ENCODE assay signal across 8 mouse cellular contexts in genomic region chr11:84072904-84073651, GRCm38 (mm10). TPM values are rescaled to one million over a fixed set of nuclear protein-coding genes. Genes with fewer than 3 reads are reported as not detected.
DNase-seq lines count a peak whose midpoint lies in the region; ATAC-seq and TF ChIP-seq lines count a peak whose summit lies in the region.

No protein-coding gene starts in this region.

- H3K4me3 ChIP-seq in layer of hippocampus, adult 2 months, result no peak overlapping the region
- H3K4me3 ChIP-seq in embryonic facial prominence, embryonic 13.5 days, result no peak overlapping the region
- no peak overlapping the region for H3K4me3 ChIP-seq in kidney, postnatal 0 days (replicated peaks; ENCODE audit: low read depth, low read length)
- no peak overlapping the region for H3K4me3 ChIP-seq in hindbrain, embryonic 16.5 days (ENCODE audit: low read length)

- TF ChIP-seq CTCF in layer of hippocampus, adult 2 months (conservative IDR thresholded peaks at IDR 0.05), result no peak
- TF ChIP-seq CTCF in kidney, postnatal 0 days (IDR thresholded peaks at IDR 0.05; ENCODE audit: low read depth), result no peak

- H3K27ac ChIP-seq in layer of hippocampus, adult 2 months, result peak overlapping the region; percentile 70
- H3K27ac ChIP-seq in embryonic facial prominence, embryonic 13.5 days, result peak overlapping the region; percentile 58
- H3K27ac ChIP-seq in kidney, postnatal 0 days, result peak overlapping the region; percentile 88
- H3K27ac ChIP-seq in hindbrain, embryonic 16.5 days (ENCODE audit: low read depth, low read length), result no peak overlapping the region

- DNase-seq in layer of hippocampus, adult 2 months (ENCODE audit: low spot score in 2 of 2), result peak in 1 of 2 experiments; percentile 55
- no peak for DNase-seq in layer of hippocampus, adult 9-10 months (ENCODE audit: low spot score)
- DNase-seq in kidney, postnatal 0 days (ENCODE audit: low spot score), result peak; percentile 52
- peak; percentile 85 for DNase-seq in skeletal muscle tissue, adult 2 months (ENCODE audit: low read depth, low spot score)
- DNase-seq in testis, postnatal 10 days (ENCODE audit: low spot score), result no peak
- no peak for DNase-seq in retina, embryonic 14.5 days (ENCODE audit: low spot score)

- no peaks in the 10 kb centered on the region for H3K9me3 ChIP-seq in embryonic facial prominence, embryonic 13.5 days
- no peaks in the 10 kb centered on the region for H3K9me3 ChIP-seq in kidney, postnatal 0 days (replicated peaks; ENCODE audit: low read length)
- H3K9me3 ChIP-seq in hindbrain, embryonic 16.5 days (ENCODE audit: control insufficient read depth, low read length), result no peaks in the 10 kb centered on the region

- no peak overlapping the region for H3K9ac ChIP-seq in embryonic facial prominence, embryonic 13.5 days
- H3K9ac ChIP-seq in kidney, postnatal 0 days (ENCODE audit: low read depth, low read length), result no peak overlapping the region
- no peak overlapping the region for H3K9ac ChIP-seq in hindbrain, embryonic 16.5 days (ENCODE audit: low read depth, low read length)

- no peaks in the 10 kb centered on the region for H3K36me3 ChIP-seq in embryonic facial prominence, embryonic 13.5 days
- no peaks in the 10 kb centered on the region for H3K36me3 ChIP-seq in kidney, postnatal 0 days (ENCODE audit: insufficient read depth, low read length)
- H3K36me3 ChIP-seq in hindbrain, embryonic 16.5 days (ENCODE audit: control insufficient read depth, insufficient read depth, low read length), result no peaks in the 10 kb centered on the region

- 19% methylated on average over 9 of the region's 9 CpGs for WGBS in embryonic facial prominence, embryonic 13.5 days
- WGBS in kidney, postnatal 0 days, result 33% methylated on average over 9 of the region's 9 CpGs
- 59% methylated on average over 9 of the region's 9 CpGs for WGBS in hindbrain, embryonic 16.5 days

- no peak for ATAC-seq in embryonic facial prominence, embryonic 13.5 days (ENCODE audit: insufficient number of reproducible peaks, insufficient read depth, low FRiP score, low TSS enrichment, low read depth)
- no peak for ATAC-seq in kidney, postnatal 0 days (replicated peaks; ENCODE audit: low FRiP score, low read depth)
- ATAC-seq in hindbrain, embryonic 16.5 days, result no peak

- 0 out of 2 replicates have a peak overlapping the region, but pooled peaks have one; percentile 0 for H3K4me2 ChIP-seq in embryonic facial prominence, embryonic 13.5 days
- H3K4me2 ChIP-seq in kidney, postnatal 0 days (ENCODE audit: low read length), result 0 out of 2 replicates have a peak overlapping the region, but pooled peaks have one; percentile 27
- no peak overlapping the region for H3K4me2 ChIP-seq in hindbrain, embryonic 16.5 days (ENCODE audit: low read length)

- H3K4me1 ChIP-seq in embryonic facial prominence, embryonic 13.5 days, result peaks cover 19% of the 10 kb centered on the region
- H3K4me1 ChIP-seq in kidney, postnatal 0 days (replicated peaks; ENCODE audit: insufficient read depth, low read length), result peaks cover 12% of the 10 kb centered on the region; the same call in 1 of the 2 replicates
- H3K4me1 ChIP-seq in hindbrain, embryonic 16.5 days (ENCODE audit: control insufficient read depth, insufficient read depth, low read depth, low read length), result peaks cover 4% of the 10 kb centered on the region

- peaks cover 17% of the 10 kb centered on the region for H3K27me3 ChIP-seq in embryonic facial prominence, embryonic 13.5 days
- no peaks in the 10 kb centered on the region for H3K27me3 ChIP-seq in kidney, postnatal 0 days (ENCODE audit: insufficient read depth, low read length)
- peaks cover 6% of the 10 kb centered on the region; the same call in 1 of the 2 replicates for H3K27me3 ChIP-seq in hindbrain, embryonic 16.5 days (replicated peaks; ENCODE audit: control insufficient read depth, insufficient read depth, low read length)

RNA-seq across cellular contexts. Expression of gene Dusp14, which starts 4.0 kb away (rescaled TPM):
- 10 to 100 TPM; 30.9 to 36.3 TPM for total RNA-seq in layer of hippocampus, adult 2 months (2021)
- 16.6 and 19.9 TPM in 2 replicates for polyA plus RNA-seq in embryonic facial prominence, embryonic 13.5 days (2015; fragmentation: Nextera tagmentation; extraction: Ambion mirVana)
- 45.6 and 47.2 TPM in 2 replicates for polyA plus RNA-seq in kidney, postnatal 0 days (2015; fragmentation: Nextera tagmentation; extraction: Ambion mirVana)
- 13.0 and 13.1 TPM in 2 replicates for polyA plus RNA-seq in hindbrain, embryonic 16.5 days (2015; fragmentation: Nextera tagmentation; extraction: Ambion mirVana)

RNA-seq across cellular contexts. Expression of gene Tada2a, which starts 56.3 kb away (rescaled TPM):
- 10 to 100 TPM; 33.0 to 33.8 TPM for total RNA-seq in layer of hippocampus, adult 2 months (2021)
- 42.6 and 45.6 TPM in 2 replicates for polyA plus RNA-seq in embryonic facial prominence, embryonic 13.5 days (2015; fragmentation: Nextera tagmentation; extraction: Ambion mirVana)
- 23.3 and 25.7 TPM in 2 replicates for polyA plus RNA-seq in kidney, postnatal 0 days (2015; fragmentation: Nextera tagmentation; extraction: Ambion mirVana)
- 29.1 and 29.9 TPM in 2 replicates for polyA plus RNA-seq in hindbrain, embryonic 16.5 days (2015; fragmentation: Nextera tagmentation; extraction: Ambion mirVana)

RNA-seq across cellular contexts. Expression of gene Acaca, which starts 56.4 kb away (rescaled TPM):
- total RNA-seq in layer of hippocampus, adult 2 months (2021), result 10 to 100 TPM; 66.7 to 69.6 TPM
- polyA plus RNA-seq in embryonic facial prominence, embryonic 13.5 days (2015; fragmentation: Nextera tagmentation; extraction: Ambion mirVana), result 18.8 and 19.1 TPM in 2 replicates
- polyA plus RNA-seq in kidney, postnatal 0 days (2015; fragmentation: Nextera tagmentation; extraction: Ambion mirVana), result 4.6 and 5.5 TPM in 2 replicates
- polyA plus RNA-seq in hindbrain, embryonic 16.5 days (2015; fragmentation: Nextera tagmentation; extraction: Ambion mirVana), result 22.6 and 23.7 TPM in 2 replicates

Comparison
In these comparisons a context has a peak if more than half of its experiments do, and no peak if none do; other contexts are left out.
1. DNase-seq: peak in kidney, postnatal 0 days (single experiment) and skeletal muscle tissue, adult 2 months (single experiment); none in layer of hippocampus, adult 9-10 months (single experiment), testis, postnatal 10 days (single experiment) and retina, embryonic 14.5 days (single experiment).